In the genomic region with DNA sequence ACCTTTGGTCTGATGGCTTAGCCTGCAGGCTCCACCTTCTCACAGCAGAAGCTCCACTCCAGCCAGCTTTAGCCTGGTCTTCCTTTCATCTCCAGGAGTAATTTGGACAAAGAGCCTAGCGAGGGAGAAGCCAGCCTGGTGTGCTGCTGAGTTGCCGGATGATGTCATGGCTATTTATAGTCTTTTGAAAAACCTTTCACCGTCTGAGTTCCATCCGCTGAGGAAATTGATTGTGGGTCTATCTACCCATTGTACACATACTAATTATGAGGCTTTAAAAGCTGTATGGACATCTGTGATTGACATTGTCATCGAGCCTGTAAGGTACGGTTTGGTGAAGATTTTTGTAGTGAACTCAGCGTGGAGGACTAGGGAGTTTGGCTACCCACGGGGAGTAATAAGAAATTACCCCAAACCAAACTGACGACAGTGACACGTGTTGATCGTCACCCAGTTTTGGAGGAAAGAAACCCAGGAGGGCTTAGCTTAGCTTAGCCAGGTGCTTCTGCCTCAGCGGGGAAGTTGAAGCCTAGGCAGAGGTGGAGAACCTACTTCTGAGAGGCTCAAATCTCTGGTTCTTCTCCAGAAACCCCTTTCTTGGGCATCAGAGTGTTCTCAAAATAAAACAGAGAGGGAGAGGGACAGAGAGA, we compare ENCODE assay signal across 9 mouse cellular contexts. TPM values are rescaled to one million over a fixed set of nuclear protein-coding genes. Genes with fewer than 3 reads are reported as not detected.
DNase-seq lines count a peak whose midpoint lies in the region; TF ChIP-seq lines count a peak whose summit lies in the region.
"Had no signal": no experiment of that assay in that cellular context is flagged by ENCODE, and none has a peak within 500 bp of the region (broad histone marks: within the 10 kb centered on the region; RNA-seq: fewer than 3 reads in every experiment).

No protein-coding gene starts in this region.

- H3K27ac ChIP-seq in gastrocnemius, adult 2 months, result peak overlapping the region; percentile 61
- 0 out of 2 replicates have a peak overlapping the region, but pooled peaks have one; percentile 2 for H3K27ac ChIP-seq in midbrain, embryonic 10.5 days (replicated peaks)
- H3K27ac ChIP-seq: embryonic facial prominence, embryonic 12.5 days had no signal

- no peaks in the 10 kb centered on the region for H3K27me3 ChIP-seq in midbrain, embryonic 10.5 days (ENCODE audit: low read depth, poor library complexity, severe bottlenecking)
- H3K27me3 ChIP-seq: embryonic facial prominence, embryonic 12.5 days had no signal

- peaks cover 17% of the 10 kb centered on the region for H3K4me1 ChIP-seq in midbrain, embryonic 10.5 days
- H3K4me1 ChIP-seq: embryonic facial prominence, embryonic 12.5 days had no signal

- DNase-seq in gastrocnemius, adult 2 months, result no peak
- no peak for DNase-seq in gastrocnemius, adult 8-10 months (ENCODE audit: low spot score in 2 of 2)
- peak; percentile 80 for DNase-seq in cerebellum, adult 11-12 months
- peak; percentile 9 for DNase-seq in forelimb bud, embryonic 11.5 days (ENCODE audit: low read depth, low spot score)
- DNase-seq in midbrain, embryonic 10.5 days (ENCODE audit: low spot score), result peak; percentile 27
- DNase-seq in kidney, postnatal 14 days, result no peak
- no peak for DNase-seq in urinary bladder, postnatal 25 days (ENCODE audit: low spot score)
- no peak for DNase-seq in right cerebral cortex, adult 18-20 months

- H3K9me3 ChIP-seq in midbrain, embryonic 10.5 days (replicated peaks), result no peaks in the 10 kb centered on the region
- H3K9me3 ChIP-seq: embryonic facial prominence, embryonic 12.5 days had no signal

- no peak overlapping the region for H3K4me3 ChIP-seq in gastrocnemius, adult 2 months
- no peak overlapping the region for H3K4me3 ChIP-seq in midbrain, embryonic 10.5 days
- H3K4me3 ChIP-seq: embryonic facial prominence, embryonic 12.5 days had no signal

- TF ChIP-seq CTCF in gastrocnemius, adult 2 months (IDR thresholded peaks at IDR 0.05), result no peak

- 74% methylated on average over 12 of the region's 12 CpGs for WGBS in midbrain, embryonic 10.5 days

- intact Hi-C loops in gastrocnemius, adult 2 months (cut with DNase I), result loop anchor here (1.0 kb wide), 1 partner anchor 199 kb away; no protein-coding TSS in a partner anchor

- no peaks in the 10 kb centered on the region for H3K36me3 ChIP-seq in midbrain, embryonic 10.5 days
- H3K36me3 ChIP-seq: embryonic facial prominence, embryonic 12.5 days had no signal

RNA-seq across cellular contexts. Expression of a gene that starts 28.8 kb away (rescaled TPM):
- total RNA-seq in gastrocnemius, adult 2 months (2021), result 1 to 10 TPM; 6.2 to 6.9 TPM
- total RNA-seq in gastrocnemius, adult 8-10 months (2022), result 1 to 10 TPM; 5.6 to 9.8 (median 7.0) TPM
- polyA plus RNA-seq in midbrain, embryonic 10.5 days (2016; fragmentation: Nextera tagmentation; extraction: Ambion mirVana), result 16.4 and 20.4 TPM in 2 replicates

Comparison
In these comparisons a context has a peak if more than half of its experiments do, and no peak if none do; other contexts are left out.
1. DNase-seq: peak in cerebellum, adult 11-12 months (single experiment), forelimb bud, embryonic 11.5 days (single experiment) and midbrain, embryonic 10.5 days (single experiment); none in gastrocnemius, adult 2 months (single experiment), gastrocnemius, adult 8-10 months (0 of 2), kidney, postnatal 14 days (single experiment), urinary bladder, postnatal 25 days (single experiment) and right cerebral cortex, adult 18-20 months (single experiment).